Mouse (Mus musculus): ENCODE results near the gene Ripply3. TPM values are rescaled to one million over a fixed set of nuclear protein-coding genes. Genes with fewer than 3 reads are reported as not detected.

The Ripply3 gene
- 0.81 and 1.2 TPM in 2 replicates for polyA plus RNA-seq (2012; rRNA removed)

GRCm38 (mm10) chr16:94327781-94328711 lies at the start of gene Ripply3:
Ripply3 (plus strand) TSS chr16:94328420.

GRCm38 (mm10) chr16:94313229-94314030 lies 14.8 kb upstream of the Ripply3 start, which contains the start of gene Hlcs:
Hlcs (minus strand) TSS chr16:94313571.

GRCm38 (mm10) chr16:94370173-94370914 lies 42.1 kb downstream of the Ripply3 start, which contains the start of gene Ttc3:
Ttc3 (plus strand) TSS chr16:94370618.

DNA sequence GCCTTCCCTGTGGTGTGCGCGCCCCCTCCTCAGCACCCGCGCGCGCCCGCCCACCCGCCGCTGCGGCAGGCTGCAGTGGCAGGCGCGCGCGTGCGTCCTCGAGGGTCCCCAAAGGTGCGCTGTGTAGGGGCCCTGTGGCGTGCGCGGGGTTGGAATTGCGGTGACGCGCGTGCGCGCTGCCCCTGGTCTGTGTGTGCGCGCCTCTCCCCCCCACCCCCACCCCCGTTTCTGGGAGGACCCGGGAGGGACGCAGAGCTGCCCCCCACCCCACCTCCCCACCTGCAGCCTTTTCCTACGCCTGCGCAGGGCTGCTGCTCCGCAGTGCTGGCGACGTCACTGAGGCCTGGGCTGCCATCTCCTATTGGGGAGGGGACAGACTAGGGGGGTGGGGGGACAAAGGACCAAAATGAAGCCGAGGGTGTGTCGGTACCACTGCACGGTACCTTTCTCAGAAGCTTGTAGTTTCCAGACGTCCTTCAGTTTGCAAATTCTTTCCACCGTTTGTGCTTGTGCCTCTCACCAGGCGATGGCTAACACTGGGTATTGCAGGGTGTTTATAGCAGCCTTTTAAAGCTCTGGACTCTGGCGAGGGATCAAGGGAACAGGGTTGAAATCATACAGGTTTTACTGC lies 43.2 kb downstream of the Ripply3 start, which contains the start of gene Pigp:
Pigp (minus strand) TSS at position 542 of the 631 bp plus-strand sequence.

Other genes starting within 250 kb of the Ripply3 start
- 0.03 TPM in 1 of 2 replicates, not detected in the other for gene Sim2, start 243.5 kb upstream of the Ripply3 start, polyA plus RNA-seq (2012; rRNA removed)
- 7.8 and 8.0 TPM in 2 replicates for gene Hlcs, start 14.8 kb upstream of the Ripply3 start, polyA plus RNA-seq (2012; rRNA removed)
- 16.9 and 24.6 TPM in 2 replicates for gene Ttc3, start 42.2 kb downstream of the Ripply3 start, polyA plus RNA-seq (2012; rRNA removed)
- gene Pigp, start 43.4 kb downstream of the Ripply3 start, polyA plus RNA-seq (2012; rRNA removed): 17.3 and 18.0 TPM in 2 replicates
- 25.2 and 26.8 TPM in 2 replicates for gene Vps26c, start 198.4 kb downstream of the Ripply3 start, polyA plus RNA-seq (2012; rRNA removed)
- 25.1 and 27.9 TPM in 2 replicates for gene Dyrk1a, start 241.6 kb downstream of the Ripply3 start, polyA plus RNA-seq (2012; rRNA removed)